Mouse (Mus musculus): ENCODE data around the gene Itih1.

DNA sequence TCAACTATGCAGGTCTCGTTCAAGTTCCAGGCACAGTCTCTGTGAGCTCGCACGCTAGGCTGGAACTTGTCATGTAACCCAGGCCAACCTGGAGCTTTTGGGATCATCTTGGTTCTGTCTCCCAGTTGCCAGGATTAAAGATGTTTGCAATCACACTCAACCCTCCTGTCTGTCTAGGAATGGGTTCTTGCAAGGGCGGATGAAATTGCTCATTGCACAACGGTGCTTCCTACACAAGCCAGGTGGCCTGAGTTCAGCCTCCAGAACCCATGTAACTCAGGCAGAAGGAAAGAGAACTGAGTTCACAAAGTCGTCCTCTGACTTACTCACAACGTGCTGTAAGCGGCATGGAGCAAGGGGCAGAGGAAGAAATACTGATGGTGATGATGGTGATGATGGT is 31.9 kb downstream of the Itih1 start:
- TF ChIP-seq CTCF (IDR thresholded peaks at IDR 0.05; ENCODE audit: borderline replicate concordance, extremely low read depth, insufficient read depth, insufficient read length), result no peak
- no peak for TF ChIP-seq POLR2A (IDR thresholded peaks at IDR 0.05; ENCODE audit: borderline replicate concordance, extremely low read depth, insufficient read depth, insufficient read length, poor library complexity, severe bottlenecking)

Measured in brain, embryonic 14.5 days (tissue).